Mouse (Mus musculus): ENCODE measurements around the gene Cacna2d1.

Cacna2d1 gene

DNA sequence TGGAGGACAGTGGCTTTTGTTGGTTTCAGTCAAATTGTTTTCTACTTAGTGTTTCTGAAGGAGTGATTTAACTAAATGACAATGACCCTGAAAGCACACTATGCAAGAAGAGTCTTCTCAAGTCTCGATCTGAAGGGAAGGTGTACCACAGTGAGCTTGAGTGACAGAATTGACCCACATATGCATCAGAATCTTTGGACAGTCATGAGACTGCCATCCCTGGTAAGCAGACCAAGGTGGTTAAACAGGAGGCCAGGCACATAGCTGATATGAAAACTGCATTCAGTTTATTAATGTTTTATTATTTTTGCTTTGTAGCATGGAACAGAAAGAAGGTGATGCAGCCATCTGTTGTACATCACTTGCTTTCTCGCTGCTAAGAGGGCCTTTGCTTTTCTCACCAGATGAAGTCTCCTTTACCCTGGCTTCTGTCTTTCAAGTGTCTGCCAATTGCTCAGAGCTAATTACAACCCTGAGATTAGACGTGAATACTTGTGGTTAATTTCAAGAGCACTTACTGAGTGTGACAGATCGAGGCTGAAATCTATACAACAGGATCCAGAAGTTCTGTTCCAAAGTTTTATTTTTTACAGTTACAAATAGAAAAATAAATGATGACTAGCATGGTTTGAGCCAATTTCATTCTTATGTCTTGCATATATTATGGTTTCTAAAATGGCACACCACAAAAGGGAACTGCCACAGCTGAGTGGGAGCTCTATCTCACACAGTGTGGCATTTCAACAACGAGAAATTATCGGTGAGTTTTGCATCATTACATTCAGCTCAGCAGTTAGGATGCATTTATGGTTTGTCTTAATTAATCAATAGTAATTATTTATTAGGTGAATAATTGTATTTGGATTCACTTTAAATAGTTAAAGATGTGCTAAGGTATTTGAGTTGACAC, 221.1 kb downstream of the Cacna2d1 start:
- no peak for DNase-seq (ENCODE audit: low spot score in 2 of 2)

DNA sequence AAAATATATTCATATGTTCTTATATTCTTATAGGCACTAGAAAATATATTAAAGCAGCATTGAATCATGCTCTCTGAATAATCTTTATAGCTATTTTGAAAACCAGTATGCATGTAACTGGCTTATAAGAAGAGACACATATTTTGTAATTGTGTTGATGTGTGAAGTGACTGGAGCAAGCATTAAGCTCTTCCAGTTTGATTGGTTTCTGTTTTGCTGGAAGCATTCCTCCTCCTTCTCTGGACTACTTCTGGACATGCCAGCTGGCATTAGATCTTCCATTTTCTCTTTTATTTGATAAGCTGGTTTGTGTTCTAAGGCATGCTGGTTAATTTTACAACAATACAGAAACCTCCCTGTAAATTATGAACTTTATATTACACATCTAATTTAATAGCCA, 228.8 kb downstream of the Cacna2d1 start:
- DNase-seq (ENCODE audit: low spot score in 2 of 2), result no peak

DNA sequence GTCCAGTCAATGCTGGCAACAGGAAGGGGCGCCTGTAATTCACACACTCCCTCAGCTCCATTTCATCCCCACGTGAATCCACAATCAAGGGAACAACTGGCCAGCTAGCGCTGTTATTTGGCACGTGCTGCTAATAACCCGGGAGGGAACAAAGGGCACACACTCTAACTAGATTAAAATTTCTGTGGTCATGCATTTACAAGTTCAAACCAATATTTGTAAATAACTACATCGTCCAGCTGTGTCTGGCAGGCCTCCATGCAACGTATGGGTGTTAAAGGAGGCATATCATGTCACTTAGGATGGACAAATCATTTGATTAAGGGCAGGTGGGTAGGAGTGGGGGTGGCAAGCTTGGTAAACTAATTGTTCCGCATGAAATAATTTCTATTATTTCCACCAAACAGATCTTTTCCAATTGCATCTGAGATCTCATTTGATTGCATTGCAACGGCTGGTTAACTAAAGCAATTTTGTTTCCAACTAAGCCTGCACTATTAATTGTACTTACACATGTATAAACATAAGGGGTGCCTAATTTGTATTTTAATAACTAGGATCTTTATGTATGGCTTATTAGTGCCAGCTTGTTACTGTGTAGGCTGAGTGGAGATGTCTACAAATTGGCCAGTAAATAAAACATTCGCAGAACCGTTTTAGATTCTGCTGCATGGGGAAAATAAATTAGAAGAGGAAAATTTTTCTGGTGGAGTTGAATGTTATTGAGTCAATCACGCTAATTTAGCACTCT, 231.8 kb downstream of the Cacna2d1 start:
- DNase-seq (ENCODE audit: low spot score in 2 of 2), result no peak

DNA sequence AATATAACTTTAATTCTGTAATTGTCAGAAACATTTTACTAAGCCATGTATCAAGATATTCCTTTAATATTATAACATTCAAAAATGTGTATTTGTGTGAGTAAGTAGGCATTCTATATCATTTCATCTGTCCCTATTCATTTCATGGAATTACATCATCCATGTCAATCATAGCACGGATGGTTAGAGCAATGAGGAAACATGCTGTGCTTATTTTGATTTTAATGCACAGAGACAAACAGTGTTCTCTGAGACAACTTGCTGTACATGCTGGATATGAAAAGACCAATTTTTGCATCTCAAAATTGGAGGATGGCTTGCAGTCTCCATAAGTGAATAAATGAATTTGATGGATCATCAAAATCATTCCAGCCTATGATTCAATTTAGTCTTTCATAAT, 232.4 kb downstream of the Cacna2d1 start:
- no peak for DNase-seq (ENCODE audit: low spot score in 2 of 2)

DNA sequence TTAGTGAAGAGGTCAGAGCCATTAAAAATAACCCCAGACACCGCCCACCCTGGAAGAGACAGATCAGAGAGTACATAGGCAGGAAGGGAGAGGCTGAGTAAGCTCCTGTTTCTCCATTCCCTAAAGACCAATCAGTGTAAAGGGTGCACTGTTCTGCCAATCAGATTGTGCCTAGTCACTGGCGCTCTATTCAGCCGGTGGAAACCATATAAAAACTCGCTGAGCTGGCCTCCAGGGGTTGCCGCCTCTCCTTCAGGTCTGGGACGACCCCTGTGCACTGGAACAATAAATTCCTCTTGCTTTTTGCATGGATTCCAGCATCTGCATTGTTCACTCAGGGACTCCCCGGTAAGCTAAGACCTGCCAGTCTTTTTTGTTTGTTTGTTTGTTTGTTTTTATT, 246.6 kb downstream of the Cacna2d1 start:
- no peak for DNase-seq (ENCODE audit: low spot score in 2 of 2)

DNA sequence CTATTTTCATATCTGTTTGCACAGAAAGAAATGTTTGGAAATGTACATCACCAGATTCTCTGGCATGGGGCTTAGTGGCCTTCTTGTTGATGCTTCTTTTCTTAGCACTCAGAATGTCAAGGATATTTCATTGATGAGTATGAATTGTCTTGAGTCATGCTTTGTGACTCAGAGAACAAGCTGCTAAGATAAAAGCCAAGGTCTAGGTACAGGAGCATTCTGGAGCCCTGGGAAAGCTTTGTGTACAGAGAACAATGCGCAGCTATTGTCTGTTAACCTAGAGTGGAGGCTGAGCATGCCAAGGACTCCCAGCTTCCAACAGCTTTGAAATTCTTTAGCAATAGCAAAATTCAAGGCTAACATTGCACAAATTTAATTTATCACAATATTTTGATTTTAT, 249.6 kb downstream of the Cacna2d1 start:
- no peak for DNase-seq (ENCODE audit: low spot score in 2 of 2)

DNA sequence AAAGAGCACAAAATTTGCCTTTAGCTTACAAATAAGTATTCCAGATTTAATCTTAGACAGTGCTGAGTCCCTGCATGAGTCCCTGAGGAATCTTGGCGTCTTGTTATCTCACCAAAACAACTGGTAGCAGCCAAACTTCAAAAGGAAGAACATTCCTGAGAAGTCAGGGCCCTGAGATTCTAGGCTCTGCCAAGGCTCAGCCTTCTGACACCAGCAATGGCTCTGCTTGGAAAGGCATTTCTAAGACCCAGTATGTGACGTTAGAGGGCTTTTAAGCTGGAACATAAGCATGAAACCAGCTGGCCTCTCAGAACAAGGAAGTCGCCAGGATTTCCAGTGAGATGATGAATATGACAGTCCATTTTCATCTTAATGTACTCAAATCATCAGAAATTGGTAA, 253.4 kb downstream of the Cacna2d1 start:
- DNase-seq (ENCODE audit: low spot score in 2 of 2), result no peak

DNA sequence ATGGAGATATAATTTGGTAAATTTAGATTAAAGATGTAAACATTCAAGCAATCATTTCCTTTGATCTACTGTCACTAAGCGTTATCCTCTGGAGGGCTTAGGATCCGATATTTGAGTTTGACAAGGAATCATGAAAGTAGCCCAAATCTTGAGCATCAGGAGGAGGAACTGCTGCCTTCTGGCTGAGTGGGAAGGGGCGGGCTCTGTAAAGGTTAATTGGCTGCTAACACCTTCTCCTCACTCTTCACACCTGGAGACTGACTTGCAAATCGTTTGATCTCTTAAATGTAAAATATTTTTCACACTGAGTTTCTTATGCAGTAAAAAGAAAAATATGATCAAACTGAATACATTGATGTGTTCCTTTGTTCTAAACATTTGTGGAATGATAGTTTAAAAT, 255.4 kb downstream of the Cacna2d1 start:
- no peak for DNase-seq (ENCODE audit: low spot score in 2 of 2)

DNA sequence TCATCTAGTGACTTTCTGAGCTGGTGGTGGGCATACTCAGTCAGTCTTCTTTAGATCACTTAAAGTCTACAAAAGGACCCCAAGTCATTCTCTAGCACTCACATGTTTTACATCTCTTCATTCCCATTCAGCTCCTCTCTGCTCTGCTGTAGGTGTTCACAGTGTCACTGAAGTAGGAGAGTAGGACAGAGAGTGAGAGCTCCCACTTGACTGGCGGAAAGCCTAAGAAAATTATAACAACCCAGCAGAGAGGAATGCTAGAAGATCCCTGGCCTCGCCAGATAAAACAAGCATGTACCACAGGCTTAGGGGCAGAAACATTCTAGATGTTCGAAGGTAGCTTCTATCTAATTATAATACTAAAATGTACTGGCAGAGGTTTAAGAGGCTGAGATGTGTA, 256.7 kb downstream of the Cacna2d1 start:
- no peak for DNase-seq (ENCODE audit: low spot score in 2 of 2)

DNA sequence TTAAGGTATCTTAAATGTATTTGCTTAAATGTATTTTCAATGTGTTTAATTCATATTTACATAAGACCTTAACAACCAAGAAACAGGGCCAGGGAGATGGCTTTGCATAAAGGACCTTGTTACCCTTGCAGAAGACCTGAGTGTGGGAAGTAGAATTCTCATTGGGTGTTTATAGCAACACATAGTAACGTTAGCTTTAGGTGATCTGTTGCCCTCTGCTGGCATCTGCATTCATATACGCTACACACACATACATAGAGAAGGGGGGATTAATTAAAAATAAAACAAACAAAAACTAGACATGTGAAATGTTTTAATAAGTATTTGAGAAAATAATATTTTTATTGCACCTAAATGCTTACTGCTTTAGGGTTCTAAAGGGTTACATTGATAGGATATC, 265.3 kb downstream of the Cacna2d1 start:
- DNase-seq (ENCODE audit: low spot score in 2 of 2), result no peak

DNA sequence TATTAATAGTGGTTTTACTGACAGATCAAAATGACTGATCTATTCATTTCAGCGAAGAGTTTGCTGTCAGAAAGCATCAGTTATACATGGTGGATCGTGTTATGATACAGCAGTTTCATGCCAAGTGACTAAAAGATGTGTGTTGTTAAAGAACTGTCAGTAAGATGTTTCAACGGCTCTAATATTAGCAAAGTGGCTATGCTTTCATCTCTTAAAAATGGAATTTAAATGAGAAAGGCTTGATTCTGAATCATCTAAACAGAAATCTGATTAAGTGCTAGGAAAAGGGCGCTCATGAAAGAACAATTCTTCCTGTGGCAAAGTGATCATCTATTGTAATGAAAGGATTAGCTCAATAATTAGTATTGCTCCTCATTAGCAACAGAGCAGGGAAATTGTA, 287.5 kb downstream of the Cacna2d1 start:
- DNase-seq (ENCODE audit: low spot score in 2 of 2), result no peak

DNA sequence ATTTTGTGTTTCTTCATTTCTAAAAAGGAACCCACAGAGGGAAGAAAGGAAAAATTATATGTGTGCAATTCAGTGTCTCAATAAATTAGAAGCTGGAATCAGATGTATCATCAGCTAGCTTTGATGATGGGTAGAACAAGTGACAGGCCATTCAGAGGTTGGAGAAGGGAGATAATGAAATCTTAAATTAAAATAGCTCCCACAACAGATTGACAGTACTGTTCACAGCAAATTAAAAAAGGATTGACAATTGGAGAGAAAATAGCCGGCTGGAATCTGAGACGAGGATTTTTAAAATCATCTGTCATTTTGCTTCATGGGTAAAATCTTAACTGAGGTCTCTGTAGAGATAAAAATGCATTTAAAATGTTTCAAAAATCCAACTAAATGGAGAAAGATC, 290.9 kb downstream of the Cacna2d1 start:
- no peak for DNase-seq (ENCODE audit: low spot score in 2 of 2)

DNA sequence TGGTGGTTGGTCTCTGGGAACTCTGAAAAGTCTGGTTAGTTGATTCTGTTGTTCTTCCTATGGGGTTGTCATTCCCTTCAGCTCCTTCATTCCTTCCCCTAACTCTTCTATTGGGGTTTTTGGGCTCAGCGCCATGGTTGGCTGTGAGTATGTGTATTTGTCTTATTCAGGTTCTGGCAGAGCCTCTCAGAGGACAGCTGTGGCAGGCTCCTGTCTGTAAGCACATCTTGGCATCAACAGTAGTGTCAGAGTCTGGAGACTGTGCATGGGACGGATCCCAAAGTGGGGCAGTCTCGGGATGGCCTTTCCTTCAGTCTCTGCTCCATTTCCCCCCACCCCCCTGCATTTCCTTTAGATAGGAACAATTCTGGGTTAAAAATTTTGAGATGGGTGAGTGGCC, 294.9 kb downstream of the Cacna2d1 start:
- no peak for DNase-seq (ENCODE audit: low spot score in 2 of 2)

DNA sequence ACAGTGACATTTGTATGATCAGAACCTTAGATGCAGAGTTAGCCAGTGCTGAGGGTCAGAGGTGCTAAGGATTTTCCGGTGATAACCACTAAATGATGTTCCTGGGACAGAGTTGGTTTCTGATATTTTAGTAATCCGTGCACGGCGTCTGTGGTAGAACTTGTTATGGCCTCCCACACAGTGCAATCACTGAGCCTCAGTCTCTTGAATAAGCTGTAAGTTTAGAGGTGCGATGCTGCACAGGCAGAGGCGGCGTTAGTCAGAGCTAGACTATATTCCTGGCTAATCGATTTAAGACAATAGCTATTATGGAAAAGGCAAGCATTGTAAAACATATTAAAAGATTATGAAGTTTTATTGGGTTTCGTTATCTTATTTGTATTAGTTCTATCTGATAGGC, 297.0 kb downstream of the Cacna2d1 start:
- no peak for DNase-seq (ENCODE audit: low spot score in 2 of 2)

DNA sequence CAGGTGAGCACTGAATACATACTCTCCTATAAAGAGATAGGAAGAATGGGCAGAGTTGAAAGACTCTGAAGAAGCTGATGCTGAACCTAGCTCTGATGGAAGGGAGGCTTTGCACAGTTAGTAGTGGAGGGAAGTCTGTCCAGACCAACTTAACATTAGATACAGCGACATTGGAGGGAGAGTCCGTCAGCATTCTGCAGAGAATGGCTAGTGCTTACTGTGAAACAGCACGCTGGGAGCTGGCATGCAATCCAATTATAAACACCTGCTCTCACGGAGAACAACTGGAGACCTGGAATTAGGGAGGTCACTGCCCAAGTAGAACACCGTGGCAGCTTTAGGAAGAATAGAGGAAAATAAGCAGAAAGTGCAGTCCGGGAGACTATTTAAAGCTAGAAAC, 300.4 kb downstream of the Cacna2d1 start:
- DNase-seq (ENCODE audit: low spot score in 2 of 2), result no peak

DNA sequence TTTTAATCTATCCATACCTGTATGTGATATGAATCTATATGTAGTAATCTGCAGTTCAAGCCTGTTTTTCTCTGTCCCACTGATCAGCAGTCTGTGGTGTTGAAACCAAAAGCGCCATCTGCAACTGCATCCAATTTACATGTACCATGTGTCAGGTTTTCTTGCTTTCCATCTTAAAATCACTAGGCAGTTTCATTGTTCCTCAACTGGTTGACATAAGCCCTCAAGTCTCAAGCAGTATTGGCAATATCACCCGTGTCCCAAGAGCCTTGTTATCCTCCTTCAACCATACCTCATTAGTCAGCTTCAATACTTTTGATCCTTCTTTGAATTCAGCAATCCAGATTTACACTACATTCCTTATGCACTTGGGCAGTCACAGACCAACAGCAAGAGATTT, 301.4 kb downstream of the Cacna2d1 start:
- DNase-seq (ENCODE audit: low spot score in 2 of 2), result no peak

DNA sequence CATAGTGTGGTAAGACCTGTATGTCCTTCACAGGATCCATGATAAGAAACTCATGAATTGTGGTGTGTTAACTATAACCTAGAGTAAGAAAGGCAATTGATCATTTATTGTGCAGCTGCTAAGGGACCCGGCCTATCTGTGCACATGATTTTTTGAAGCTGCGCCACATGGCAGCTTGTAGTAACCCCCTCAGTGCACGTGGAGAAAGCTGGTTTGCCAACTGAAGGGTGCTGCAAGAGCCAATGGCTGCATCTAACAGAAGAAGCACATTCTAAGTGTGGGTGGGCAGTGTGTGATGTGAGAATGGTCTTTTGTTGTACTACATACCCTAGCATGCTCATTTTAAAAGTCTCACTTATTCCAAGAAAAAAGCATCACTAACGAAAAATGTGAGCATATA, 302.1 kb downstream of the Cacna2d1 start:
- DNase-seq (ENCODE audit: low spot score in 2 of 2), result no peak

DNA sequence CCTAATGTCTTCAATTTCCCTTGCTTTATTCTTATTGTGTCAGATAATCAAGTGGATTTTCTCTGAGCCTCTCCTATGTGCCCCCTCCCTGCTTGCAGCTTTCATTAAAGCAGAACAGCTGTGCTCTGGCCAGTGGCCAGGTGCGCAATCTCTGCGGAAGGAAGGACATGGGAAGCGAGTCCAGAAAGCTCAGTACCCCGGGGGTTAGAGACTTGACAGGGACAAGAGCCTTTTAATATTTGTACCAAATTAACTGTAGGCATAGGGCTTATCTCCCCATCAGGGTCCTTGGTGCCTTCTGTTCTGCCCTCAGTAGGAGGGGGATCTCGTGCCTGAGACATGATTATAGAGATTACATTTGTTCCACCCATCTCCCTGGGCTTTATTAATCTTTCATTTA, 303.5 kb downstream of the Cacna2d1 start:
- no peak for DNase-seq (ENCODE audit: low spot score in 2 of 2)

DNA sequence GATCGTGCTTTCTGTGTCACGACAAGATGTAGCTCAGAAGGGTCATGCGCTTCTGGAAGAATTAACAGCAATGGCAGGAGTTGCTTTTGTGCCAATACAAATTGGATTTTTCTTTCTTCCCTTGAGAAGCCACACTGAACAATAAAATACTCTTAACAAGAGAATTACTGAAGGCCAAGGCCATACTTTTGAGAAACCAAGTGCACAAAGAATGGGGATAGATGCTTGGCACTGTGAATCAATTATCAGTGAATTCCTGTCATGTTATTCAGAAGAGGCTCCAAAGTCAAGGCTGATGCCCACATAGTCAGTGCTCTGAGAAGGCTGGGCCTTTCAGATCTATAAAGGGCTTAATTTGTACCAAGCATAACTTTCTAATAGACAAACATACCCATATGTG, 305.8 kb downstream of the Cacna2d1 start:
- DNase-seq (ENCODE audit: low spot score in 2 of 2), result no peak

DNA sequence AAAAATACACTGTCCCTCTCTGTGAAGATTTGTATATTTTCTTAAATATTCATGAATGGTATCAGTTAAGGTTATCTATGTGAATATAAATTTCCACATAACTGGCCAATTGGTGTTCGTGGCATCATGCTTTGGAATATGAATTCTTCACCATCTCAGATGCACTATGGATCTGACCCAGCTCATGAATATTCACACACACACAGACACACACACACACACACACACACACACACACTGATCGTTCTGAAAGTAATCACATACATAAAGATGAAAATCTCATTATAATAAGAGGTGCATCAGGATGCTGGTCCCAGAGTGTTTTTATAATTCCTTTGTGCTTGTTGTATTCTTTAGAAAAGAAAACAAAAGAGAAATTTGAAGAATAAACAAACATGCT, 309.1 kb downstream of the Cacna2d1 start:
- DNase-seq (ENCODE audit: low spot score in 2 of 2), result no peak

DNA sequence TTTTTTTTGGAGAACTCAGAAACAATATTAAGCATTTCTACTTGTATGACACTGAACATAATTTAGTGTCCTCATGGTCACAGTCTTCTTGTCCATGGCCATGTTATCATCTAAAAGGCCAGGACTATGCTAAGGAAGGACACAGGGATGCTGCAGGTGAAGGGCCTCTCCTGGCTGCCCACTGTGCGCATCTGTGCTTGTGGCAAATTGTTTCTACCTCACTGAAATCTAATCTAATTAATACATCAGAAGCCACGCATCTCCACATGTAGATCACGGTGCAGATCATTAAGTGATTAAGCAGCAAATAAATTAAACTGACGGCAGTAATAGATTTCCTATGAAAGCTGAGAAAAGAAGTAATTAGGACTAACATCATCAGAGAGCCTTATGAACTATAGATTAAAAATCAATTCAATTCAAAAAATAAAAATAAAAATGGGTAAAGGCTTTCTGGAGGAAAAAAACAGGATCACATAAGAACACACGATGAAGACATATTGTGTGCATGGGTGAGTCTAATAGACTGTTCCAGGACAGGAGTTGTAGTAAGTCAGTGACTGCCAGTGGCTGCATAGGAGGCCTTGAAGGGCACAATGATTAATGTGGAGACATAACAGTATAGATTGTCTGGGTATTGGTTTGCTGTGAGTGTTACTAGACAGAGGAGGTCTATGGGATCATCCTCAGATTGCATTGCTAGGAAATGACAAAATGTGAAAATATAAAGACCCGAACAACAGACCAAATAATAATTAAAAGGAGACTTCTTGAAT, 318.4 kb downstream of the Cacna2d1 start:
- no peak for DNase-seq (ENCODE audit: low spot score in 2 of 2)

DNA sequence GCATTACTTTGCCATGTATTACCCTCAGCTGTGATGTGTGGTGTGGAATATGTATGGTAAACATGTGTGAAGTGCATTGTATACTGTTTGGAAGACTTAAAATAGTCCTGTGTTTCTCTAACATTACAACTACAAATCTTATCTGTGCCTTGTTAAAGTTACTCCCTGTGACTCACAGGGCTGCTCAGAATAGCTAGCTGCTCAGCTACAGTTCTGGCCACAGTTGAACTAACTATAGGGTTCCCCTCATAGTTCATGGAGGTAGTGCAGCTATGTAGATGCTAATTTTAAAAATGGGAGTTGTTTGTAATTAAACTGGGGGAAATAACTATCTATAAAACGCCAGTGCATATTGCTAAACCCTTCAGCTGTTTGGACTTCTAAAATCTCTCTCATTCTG, 319.3 kb downstream of the Cacna2d1 start:
- no peak for DNase-seq (ENCODE audit: low spot score in 2 of 2)

DNA sequence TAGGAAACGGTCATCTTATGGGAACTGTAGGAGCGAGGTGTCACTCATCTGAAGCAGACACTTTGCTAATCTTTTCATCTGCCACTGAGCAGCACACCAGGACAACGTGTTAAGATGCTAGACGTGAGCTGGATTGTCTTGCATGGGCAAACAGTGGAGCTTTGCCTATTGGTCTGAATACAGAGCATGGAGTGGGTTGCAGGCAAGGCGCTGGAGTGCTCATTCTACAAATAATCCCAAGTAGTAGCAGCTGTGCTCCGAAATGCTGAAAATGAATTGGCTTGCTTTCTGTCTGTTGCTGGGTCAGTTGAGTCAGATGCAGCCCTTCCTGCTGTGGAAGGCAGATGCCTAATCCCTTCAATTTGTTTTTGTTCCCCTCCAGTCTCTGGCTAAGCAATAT, 330.9 kb downstream of the Cacna2d1 start:
- DNase-seq (ENCODE audit: low spot score in 2 of 2), result no peak

Data from thymus, postnatal 10 days (tissue).